Mouse (Mus musculus) kidney, embryonic 14.5 days (tissue): ENCODE data around the gene Smim8. TPM values are rescaled to one million over a fixed set of nuclear protein-coding genes. Genes with fewer than 3 reads are reported as not detected.
"Not testable (repeated sequence)": the region's sequence is repeated elsewhere in the genome, so short reads cannot be mapped to it uniquely, and the experiment has no call there.

Experiments
- ATAC-seq: fragments of 200-750 bp; cut with Nextera tagmentation; 2 replicates; pipeline ENCODE4 v1.8.0; 2017; ENCODE audit warnings: moderate number of reproducible peaks, mild to moderate bottlenecking, moderate TSS enrichment, moderate library complexity; ENCODE audit not compliant: low FRiP score, low TSS enrichment
- H3K27ac ChIP-seq: fragments of 300-500 bp; sonication (generic); 2 replicates; pipeline ENCODE4 v1.5.1; 2014; ENCODE audit warnings: low read depth, mild to moderate bottlenecking, low read length, moderate library complexity, mixed read lengths
- H3K27me3 ChIP-seq: fragments of 300-500 bp; sonication (generic); 2 replicates; pipeline ENCODE4 v1.6.1; 2014; ENCODE audit warnings: mild to moderate bottlenecking, low read length; ENCODE audit not compliant: control insufficient read depth, insufficient read depth
- H3K36me3 ChIP-seq: fragments of 300-500 bp; sonication (generic); 2 replicates; pipeline ENCODE4 v1.6.1; 2014; ENCODE audit warnings: low read length, mixed read lengths; ENCODE audit not compliant: control insufficient read depth, insufficient read depth
- H3K4me1 ChIP-seq: fragments of 300-500 bp; sonication (generic); 2 replicates; pipeline ENCODE4 v1.6.1; 2014; ENCODE audit warnings: low read length, mixed read lengths; ENCODE audit not compliant: control insufficient read depth, insufficient read depth
- H3K4me2 ChIP-seq: fragments of 300-500 bp; sonication (generic); replicated peaks from 2 replicates; pipeline ENCODE4 v1.6.1; 2014; ENCODE audit warnings: low read depth, mild to moderate bottlenecking, low read length
- H3K4me3 ChIP-seq: fragments of 300-500 bp; sonication (generic); 2 replicates; pipeline ENCODE4 v1.5.1; 2014; ENCODE audit warnings: mild to moderate bottlenecking, low read length
- H3K9ac ChIP-seq: fragments of 300-500 bp; sonication (generic); 2 replicates; pipeline ENCODE4 v1.6.1; 2014; ENCODE audit warnings: low read depth, mild to moderate bottlenecking, low read length, moderate library complexity
- H3K9me3 ChIP-seq: fragments of 300-500 bp; sonication (generic); 2 replicates; pipeline ENCODE4 v1.6.1; 2016; ENCODE audit warnings: low read length; ENCODE audit not compliant: control insufficient read depth
- WGBS: fragments of 180-500 bp; shearing (Covaris S2); extraction: QIAGEN DNeasy Blood & Tissue Kit; methylation state at CpG from one replicate; pipeline ENCODE4 v1.1.7; 2014; 5-methylcytosine and 5-hydroxymethylcytosine counted together
- polyA plus RNA-seq: library from polyadenylated mRNA; unstranded; fragments of >200 nt; fragmentation: Nextera tagmentation; extraction: Ambion mirVana; gene quantifications from 2 replicates; pipeline ENCODE4 v1.2.1, GENCODE M21; 2014

Gene Smim8
- polyA plus RNA-seq, 1 experiment from 2014 or later: 48.7 TPM

DNA sequence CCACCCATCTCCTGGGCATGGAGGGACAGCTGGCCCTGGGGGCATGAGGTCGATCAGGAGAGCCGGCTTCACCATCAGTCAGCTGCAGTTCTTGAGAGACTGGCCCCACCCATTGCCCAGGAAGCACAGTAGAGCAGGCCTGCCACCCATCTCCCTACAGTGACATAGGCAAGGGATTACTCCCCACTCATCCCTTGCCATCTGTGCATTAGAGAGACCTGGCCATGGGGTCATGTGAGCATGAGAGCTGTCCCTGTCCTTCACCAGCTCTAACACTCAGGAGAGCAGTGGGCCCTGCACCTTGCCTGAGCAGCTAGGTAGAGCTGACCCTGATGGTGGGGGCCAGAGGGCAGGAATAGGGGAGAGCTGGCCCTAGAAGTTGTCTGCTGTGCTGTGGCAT is 7.4 kb upstream of the Smim8 start:
- H3K9me3 ChIP-seq: no peaks in the 10 kb centered on the region
- no peak overlapping the region for H3K9ac ChIP-seq
- no peaks in the 10 kb centered on the region for H3K4me1 ChIP-seq
- H3K27me3 ChIP-seq: no peaks in the 10 kb centered on the region
- H3K4me3 ChIP-seq: no peak overlapping the region
- ATAC-seq: no peak
- 49% methylated on average over 2 of the region's 2 CpGs for WGBS
- no peak overlapping the region for H3K4me2 ChIP-seq
- no peaks in the 10 kb centered on the region for H3K36me3 ChIP-seq
- no peak overlapping the region for H3K27ac ChIP-seq

DNA sequence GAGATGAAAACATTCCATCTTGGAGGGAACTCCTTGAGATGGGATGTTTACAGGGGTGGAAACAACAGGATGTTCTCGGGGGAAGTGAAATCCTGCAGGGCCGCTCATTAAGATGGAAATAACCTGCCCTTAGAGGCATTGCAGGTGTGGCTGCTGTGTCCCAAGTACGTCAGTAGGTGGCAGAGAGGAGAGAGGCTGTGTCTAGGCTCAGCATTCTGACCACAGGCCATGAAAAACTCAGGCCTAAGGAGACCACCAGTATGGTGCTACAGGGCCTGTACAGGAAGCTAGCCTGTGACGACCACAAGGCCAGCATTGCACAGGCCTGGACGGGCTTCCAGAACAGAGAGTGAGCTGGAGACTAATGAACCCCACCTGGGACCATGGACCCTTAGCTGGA is 6.6 kb upstream of the Smim8 start:
- Histone ChIP-seq H3K9me3 (no peaks in the 10 kb centered on the region), H3K36me3 (no peaks in the 10 kb centered on the region), H3K4me3 (no peak overlapping the region), H3K9ac (no peak overlapping the region), H3K4me1 (no peaks in the 10 kb centered on the region), H3K27me3 (no peaks in the 10 kb centered on the region), H3K27ac (no peak overlapping the region), H3K4me2 (no peak overlapping the region)
- ATAC-seq: no peak
- WGBS: 64% methylated on average over 5 of the region's 5 CpGs

- Histone ChIP-seq H3K27me3 (no peaks in the 10 kb centered on the region), H3K9me3 (no peaks in the 10 kb centered on the region), H3K27ac (no peak overlapping the region), H3K4me3 (no peak overlapping the region), H3K9ac (no peak overlapping the region), H3K4me1 (no peaks in the 10 kb centered on the region), H3K36me3 (no peaks in the 10 kb centered on the region), H3K4me2 (no peak overlapping the region)
- no peak for ATAC-seq
- 51% methylated on average over 4 of the region's 4 CpGs for WGBS
Observed at GRCm38 (mm10) chr4:34782730-34783129, 4.5 kb upstream of the Smim8 start.

GRCm38 (mm10) chr4:34771652-34772371 is 6.4 kb downstream of the Smim8 start:
- no peak for ATAC-seq

GRCm38 (mm10) chr4:34756163-34756562 is 22.1 kb downstream of the Smim8 start, which contains the start of gene Gm136:
Gene Gm136 (minus strand): TSS chr4:34756263.
- Histone ChIP-seq H3K4me2 (no peak within 1 kb of the TSS), H3K4me3 (no peak within 1 kb of the TSS), H3K9me3 (no peaks in the 10 kb centered on the region), H3K4me1 (no peaks in the 10 kb centered on the region), H3K27me3 (no peaks in the 10 kb centered on the region), H3K36me3 (no peaks in the 10 kb centered on the region), H3K27ac (no peak within 1 kb of the TSS), H3K9ac (no peak within 1 kb of the TSS)
- WGBS: 66% methylated on average over 1 of the region's 1 CpGs
- no peak for ATAC-seq

More at GRCm38 (mm10) chr4:34771652-34772371, 6.4 kb downstream of the Smim8 start:
- H3K27me3 ChIP-seq: no peaks in the 10 kb centered on the region
- H3K9me3 ChIP-seq: no peaks in the 10 kb centered on the region
- 12% methylated on average over 8 of the region's 8 CpGs for WGBS
- no peak overlapping the region for H3K27ac ChIP-seq
- no peaks in the 10 kb centered on the region; the same call in 1 of the 2 replicates for H3K36me3 ChIP-seq
- H3K4me1 ChIP-seq: no peaks in the 10 kb centered on the region
- H3K4me3 ChIP-seq: no peak overlapping the region
- H3K4me2 ChIP-seq: no peak overlapping the region
- H3K9ac ChIP-seq: no peak overlapping the region

DNA sequence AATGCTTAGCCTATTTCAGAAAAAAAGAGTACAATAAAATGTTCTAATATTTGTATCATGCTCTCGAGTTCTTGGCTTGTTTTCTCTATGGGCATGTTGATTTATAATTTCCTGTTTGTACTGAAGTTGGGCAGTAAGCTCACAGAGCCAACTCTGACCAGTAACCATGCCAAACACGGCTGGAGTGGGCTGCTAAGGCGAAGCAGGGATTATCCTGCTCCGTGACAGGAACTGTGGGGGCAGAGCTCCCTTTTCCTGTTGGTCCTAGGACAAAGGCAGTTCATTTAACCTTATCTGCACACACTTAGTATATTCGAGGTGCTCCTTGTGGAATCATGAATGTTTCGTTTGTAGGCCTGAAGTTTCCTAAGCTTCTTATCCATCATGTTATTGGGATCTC is 29.0 kb downstream of the Smim8 start:
- Histone ChIP-seq H3K27ac (no peak overlapping the region), H3K27me3 (no peaks in the 10 kb centered on the region), H3K4me1 (no peaks in the 10 kb centered on the region), H3K9ac (no peak overlapping the region), H3K36me3 (no peaks in the 10 kb centered on the region), H3K4me3 (no peak overlapping the region), H3K4me2 (no peak overlapping the region), H3K9me3 (no peaks in the 10 kb centered on the region)
- no peak for ATAC-seq
- 42% methylated on average over 6 of the region's 6 CpGs for WGBS

DNA sequence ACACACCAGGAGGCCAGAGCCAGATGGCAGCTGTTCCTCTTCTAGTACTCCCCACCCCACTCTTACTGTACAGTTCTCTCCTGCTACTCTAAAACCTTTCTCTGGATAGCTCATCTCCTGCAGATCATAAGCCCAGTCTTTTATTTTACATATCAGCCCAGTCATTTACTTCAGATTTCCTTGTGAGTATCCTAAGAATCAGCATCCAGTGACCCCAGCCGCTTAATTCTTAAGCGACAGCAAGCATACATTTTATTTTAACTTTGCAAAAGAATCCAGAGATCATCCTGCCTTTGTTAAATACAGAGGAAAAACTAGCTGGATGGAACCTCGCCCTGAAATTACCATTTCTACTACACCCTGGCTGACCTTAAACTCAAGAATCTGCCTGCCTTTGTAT is 43.8 kb downstream of the Smim8 start:
- Histone ChIP-seq H3K4me1 (peaks cover 2% of the 10 kb centered on the region; the same call in 1 of the 2 replicates), H3K4me2 (no peak overlapping the region), H3K36me3 (no peaks in the 10 kb centered on the region), H3K9ac (no peak overlapping the region), H3K27me3 (peaks cover 5% of the 10 kb centered on the region; the same call in 1 of the 2 replicates), H3K9me3 (no peaks in the 10 kb centered on the region), H3K27ac (no peak overlapping the region), H3K4me3 (no peak overlapping the region)
- 76% methylated on average over 3 of the region's 3 CpGs for WGBS
- ATAC-seq: no peak

- not testable (repeated sequence) for H3K36me3 ChIP-seq, ATAC-seq, H3K27me3 ChIP-seq, H3K4me2 ChIP-seq, H3K27ac ChIP-seq, H3K9ac ChIP-seq, H3K4me1 ChIP-seq, H3K4me3 ChIP-seq, H3K9me3 ChIP-seq
- 33% methylated on average over 2 of the region's 2 CpGs for WGBS
Observed at GRCm38 (mm10) chr4:34733415-34733814, 44.8 kb downstream of the Smim8 start.

- no peaks in the 10 kb centered on the region for H3K36me3 ChIP-seq
- no peak within 1 kb of the TSS for H3K27ac ChIP-seq
- peak within 1 kb of the TSS; percentile 84 for H3K4me2 ChIP-seq
- H3K9ac ChIP-seq: peak within 1 kb of the TSS; percentile 44
- WGBS: under 1% methylated on average over 38 of the region's 38 CpGs
- H3K9me3 ChIP-seq: no peaks in the 10 kb centered on the region
- H3K27me3 ChIP-seq: peaks cover 5% of the 10 kb centered on the region; the same call in 1 of the 2 replicates
- peak within 1 kb of the TSS; percentile 52 for H3K4me3 ChIP-seq
- ATAC-seq: peak; percentile 98
- H3K4me1 ChIP-seq: peaks cover 2% of the 10 kb centered on the region; the same call in 1 of the 2 replicates
Observed at GRCm38 (mm10) chr4:34729851-34730341, 48.3 kb downstream of the Smim8 start, which contains the start of gene Cfap206. Gene Cfap206 (minus strand): TSS chr4:34730206.
